Mouse (Mus musculus): ENCODE results near the gene Lamc2.
A peak's percentile ranks its signal among the peaks of the same experiment; 100 is the strongest.
"Not testable (repeated sequence)": the region's sequence is repeated elsewhere in the genome, so short reads cannot be mapped to it uniquely, and the experiment has no call there.

Gene Lamc2

DNA sequence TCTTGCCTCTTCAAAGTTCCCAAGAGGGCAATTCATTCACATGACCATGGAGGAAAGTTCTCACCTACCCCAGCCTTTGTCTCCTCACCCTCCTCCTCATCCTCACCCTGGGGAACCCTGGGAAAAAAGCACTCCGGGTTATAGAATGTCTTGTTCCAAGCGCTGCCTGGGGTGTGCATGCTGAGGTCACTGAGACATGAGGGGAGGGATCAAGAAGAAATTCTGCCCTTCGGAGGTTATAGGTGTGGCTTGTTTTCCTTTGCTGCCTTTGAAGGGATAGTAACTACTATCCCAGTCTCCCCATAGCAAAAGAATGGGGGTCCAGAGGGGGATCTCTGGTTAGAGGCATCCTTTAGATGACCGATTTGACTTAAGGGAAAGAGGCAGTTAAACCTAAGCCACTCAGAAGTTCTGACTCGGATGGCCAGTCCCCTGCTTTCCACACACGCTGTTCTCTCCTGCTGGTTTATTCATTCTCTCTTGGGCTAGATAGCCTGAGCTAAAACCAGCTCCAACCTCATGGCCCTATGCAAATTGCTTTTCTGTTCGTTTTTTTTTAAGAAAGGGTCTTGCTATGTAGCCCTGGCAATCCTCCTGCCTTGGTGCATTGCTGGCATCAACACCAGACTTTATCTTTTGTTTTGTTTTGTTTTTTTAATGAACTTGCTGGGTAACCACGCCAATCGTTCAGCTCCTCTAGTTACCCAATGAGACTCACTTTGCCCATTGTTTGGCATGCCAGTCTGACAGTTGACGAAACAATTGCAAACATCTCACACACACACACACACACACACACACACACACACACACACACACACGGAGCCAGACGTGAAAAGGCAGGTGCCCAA is 91.8 kb downstream of the Lamc2 start:
- DNase-seq: no peak

DNA sequence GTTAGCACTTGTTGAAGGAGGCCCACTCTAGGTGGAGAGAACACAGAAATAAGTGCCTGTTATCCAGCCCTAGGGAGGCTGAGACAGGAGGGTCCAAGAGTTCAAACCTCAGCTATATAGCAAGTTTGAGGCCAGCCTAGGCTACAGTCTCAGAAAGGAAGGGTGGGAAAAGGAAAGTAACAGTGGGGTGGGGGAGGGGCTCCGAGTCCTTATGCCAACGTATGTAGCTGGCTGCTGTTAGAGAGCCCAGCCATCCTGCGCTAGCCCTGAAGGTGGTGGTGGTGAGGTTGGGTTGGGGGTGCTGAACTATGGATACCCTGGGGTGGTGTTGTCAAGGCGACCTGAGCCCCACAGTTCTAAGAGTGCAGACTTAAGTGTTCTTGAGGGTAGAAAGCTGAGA is 92.7 kb downstream of the Lamc2 start:
- no peak for DNase-seq

DNA sequence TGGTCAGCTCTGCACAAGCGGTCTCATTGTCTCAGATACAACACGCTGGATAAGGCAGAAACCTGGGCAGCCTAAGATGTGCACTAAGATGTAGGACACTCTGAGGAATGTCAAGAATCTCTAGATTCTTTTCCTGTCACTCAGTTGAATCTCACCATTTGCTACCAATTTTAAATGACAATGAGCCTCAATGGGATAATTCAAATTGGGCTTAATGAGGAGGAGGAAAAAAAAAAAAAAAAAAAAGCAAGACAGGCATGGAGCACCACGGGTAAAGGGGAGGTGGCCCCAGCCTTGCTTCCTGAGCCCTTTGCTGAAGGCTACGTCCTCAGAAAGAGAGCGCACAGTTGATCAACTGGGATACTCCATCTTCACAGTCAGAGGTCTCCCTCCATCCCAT is 93.1 kb downstream of the Lamc2 start:
- DNase-seq: no peak

DNA sequence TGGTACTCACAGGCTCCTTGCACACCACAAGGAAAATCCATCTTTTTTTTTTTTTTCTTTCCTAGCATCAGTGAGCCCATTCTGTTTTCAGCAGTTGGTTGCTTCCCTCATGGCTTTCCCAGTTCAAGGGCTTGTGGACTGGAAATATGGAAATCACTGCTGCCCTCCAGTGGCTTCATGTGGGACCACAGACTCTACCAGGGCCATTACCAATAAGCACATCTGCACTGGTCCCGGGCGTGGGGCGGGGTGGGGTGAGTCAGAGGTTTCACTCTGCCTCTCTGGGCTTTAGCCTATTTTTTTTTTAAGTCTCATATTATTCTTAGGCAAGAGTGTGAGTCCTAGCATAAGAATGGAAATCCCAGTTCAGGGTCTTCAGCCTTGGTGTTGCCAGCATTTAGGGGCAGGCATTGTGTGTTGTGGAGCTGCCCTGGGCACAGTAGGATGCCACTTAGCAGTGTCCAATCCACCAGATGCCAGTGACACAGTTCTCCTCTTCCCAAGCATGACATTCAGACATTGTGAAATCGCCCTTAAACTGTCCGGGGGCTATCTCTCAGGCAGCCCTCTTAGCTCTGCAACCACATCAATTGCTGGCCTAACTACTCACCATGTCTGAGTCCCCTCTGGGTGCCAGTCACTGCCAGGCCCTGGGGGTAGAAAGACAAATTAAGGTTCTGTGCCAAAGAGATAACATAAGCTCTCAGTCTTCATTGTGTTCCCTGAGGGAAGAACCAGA is 93.8 kb downstream of the Lamc2 start:
- peak; percentile 65 for DNase-seq

DNA sequence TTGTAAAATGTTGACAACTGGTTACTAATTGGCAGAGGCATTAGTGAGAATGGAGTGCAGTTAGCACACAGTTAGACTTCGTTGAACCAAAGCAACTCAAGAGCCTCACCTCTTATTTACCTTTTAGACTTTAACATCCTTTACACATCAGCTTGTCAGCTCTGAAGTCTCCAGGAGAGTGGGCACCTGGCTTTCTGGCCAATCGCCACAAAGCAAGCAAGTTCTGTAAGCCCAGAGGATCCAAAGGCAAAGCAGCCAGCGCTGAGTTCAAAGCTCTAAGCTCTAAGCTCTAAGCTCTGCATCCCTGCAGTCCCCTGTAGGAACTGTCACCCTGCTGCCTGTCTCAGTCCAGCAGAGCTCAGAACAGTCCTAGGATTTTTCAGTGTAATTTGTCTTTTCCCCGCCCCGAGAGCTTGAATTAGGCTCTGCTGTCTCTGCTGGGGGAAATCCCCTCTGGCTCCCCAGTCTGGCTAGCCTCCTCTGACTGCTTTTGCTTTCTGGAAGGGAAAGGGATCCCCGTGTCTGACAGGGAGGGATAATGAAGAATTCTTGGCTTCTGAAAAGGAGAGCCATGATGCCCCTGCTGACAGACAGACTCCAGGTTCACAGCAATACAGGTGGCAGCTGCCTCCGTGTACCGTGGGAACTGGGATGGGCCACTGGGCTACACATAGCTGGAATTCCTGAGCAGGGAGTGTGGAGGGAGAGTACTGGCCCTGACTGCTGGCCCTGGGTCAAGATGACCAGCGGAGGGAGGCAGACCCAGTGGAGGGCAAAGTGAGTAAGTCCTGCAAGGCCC is 94.6 kb downstream of the Lamc2 start:
- no peak for DNase-seq

DNA sequence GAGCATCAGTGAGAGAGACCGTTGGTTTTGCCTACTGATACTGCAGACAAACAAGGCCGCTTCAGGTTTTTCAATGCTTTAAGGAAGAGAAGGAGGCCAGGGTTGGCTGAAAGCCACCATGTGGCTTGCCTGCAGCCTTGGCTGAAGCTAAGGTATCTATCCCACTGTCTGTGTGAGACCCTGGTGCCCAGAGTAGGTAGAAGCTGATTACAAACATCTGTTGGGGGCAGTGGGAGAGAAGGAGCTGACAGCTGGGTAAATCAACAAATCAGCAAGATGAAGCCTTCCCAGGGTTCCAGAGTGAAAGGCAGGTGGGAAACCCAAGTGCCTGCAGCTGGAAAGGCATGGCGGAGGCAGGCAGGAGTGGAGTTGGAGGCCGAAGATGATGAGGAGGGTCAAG is 95.4 kb downstream of the Lamc2 start:
- DNase-seq: no peak

DNA sequence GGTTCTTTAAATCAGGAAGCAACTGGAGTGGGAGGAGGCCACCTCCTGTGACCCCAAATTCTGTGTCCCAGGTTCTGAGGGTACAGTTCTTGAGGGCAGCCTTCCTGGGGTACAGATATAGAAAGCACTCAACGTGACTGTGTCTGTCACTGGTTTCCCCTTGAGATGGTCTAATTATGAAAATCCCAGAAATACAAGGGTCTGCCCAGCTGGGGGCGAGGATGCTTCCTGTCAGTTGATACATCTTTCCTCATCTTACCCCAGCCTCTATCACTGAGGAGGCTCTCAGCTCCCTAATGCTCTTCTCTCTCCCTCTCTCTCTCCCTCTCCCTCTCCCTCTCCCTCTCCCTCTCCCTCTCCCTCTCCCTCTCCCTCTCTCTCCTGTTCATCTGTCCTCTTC is 96.2 kb downstream of the Lamc2 start:
- DNase-seq: no peak

DNA sequence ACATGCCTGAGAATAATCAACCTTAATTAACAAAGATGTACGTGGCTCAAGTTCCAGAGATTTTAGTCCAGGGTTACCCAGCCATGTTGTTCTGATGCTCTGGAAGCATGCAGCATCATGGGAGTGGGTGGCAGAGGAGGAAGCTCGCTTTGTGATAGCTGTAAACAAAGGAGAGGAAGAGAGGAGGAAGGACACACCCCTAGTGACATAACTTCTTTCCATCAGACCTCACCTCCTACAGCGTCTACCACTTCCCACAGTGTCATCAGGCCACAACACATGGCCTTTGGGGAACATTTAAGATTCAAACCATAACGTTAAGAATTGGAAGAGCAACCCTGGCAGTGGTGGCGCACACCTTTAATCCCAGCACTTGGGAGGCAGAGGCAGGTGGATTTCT is 98.5 kb downstream of the Lamc2 start:
- no peak for DNase-seq

DNA sequence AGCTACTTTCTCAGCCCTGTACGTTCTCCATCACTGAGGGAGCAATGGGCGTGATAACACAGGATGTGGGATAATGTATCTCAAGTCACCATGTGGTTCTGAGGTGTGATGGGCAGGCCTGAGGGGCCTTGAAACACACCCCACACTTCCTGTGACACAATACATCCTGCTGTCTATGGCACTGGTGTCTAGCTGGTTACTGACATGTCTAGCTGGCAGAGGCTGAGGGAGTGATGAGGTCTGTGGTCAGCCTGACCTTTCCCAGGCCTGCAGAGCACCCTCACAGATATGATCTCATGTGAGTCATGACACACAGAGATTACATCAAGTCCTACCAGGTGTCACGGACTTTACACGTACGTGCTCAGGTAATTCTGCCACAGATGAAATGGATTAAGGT is 101.0 kb downstream of the Lamc2 start:
- DNase-seq: no peak

DNA sequence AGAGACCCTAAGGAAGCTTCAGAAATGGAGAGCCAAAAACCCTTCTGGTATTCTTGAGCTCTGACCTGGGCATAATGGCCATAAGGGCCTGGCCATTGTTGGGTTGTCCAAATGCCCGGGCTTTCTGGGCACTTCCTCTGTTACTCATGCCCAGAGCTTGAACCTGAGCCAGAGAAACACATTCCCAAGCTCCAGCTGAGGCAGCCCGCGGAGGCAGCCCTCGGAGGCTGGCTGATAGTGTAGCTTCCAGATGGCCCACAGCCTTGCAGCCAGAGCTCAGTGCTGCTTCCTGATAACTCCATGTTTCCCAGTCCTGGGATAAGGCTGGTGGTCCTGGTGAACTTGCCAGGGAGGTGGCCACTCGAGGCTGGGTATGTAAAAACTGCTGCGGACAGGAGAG is 102.1 kb downstream of the Lamc2 start:
- no peak for DNase-seq

DNA sequence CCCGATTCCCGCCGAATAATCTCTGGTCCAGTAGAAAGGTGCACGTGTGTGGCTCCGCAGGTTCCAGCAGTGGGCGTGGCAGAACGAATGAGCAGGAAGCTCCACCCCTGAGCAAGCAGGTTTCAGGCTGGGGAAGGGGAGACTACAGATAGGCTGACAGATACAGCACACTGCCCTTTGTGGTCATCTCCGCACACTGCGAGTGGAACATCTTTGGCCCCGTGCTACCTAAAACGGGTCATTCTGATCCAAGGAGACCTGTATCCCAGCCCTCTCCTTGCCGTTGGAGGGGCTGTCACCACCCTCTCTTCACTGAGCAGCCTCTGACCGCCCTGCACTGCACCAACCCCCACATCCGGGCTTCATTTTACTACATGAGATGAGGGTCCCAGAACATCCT is 103.0 kb downstream of the Lamc2 start:
- not testable (repeated sequence) for DNase-seq

DNA sequence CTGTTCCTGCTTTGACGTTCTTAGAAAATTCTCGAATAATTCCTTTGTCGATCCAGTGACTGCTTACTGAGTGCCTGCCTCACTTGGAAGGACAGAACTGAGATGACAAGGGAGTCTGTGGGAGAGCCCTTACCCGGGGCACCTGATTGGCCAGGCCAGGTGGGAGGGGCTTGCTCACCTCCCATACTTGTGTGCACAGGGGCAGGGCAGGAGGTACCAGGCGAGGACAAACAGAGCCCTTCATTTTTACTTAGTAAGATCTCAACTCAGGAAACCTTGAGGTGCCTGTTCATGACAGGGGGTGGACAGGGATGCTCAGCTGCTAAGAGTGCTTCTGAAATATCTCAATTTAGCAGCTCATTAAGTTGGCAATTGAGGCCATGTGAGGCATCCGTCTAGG is 110.3 kb downstream of the Lamc2 start:
- DNase-seq: no peak

DNA sequence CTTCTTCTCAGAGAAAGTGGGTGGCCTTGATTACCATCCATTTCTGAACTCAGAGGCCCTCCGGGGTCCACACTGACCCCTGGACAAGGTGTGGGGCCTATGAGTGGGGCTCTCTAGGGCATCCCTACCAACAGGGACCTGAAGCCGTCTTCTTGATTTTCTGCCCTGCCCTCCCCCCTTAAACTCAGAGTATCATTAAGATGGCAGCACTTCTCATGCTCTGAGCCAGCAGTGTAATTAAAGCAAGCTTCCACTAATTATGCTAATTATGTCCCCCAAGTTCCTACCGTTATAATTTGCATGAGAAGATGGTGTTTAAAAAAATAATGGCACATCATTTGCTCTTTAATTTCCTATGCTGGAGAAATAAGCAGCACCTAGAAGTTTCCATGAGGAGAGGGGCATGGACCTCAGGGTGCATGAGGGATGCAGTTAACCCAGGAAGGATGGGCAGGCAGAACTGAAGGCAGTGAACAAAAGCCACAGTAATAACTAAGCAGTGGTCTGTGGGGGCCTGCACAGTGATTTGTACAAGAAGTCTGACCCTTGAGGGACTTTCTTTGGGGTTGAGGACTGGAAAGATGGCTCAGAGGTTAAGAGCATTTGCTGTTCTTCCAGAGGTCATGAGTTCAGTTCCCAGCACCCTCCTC is 111.0 kb downstream of the Lamc2 start:
- DNase-seq: no peak

DNA sequence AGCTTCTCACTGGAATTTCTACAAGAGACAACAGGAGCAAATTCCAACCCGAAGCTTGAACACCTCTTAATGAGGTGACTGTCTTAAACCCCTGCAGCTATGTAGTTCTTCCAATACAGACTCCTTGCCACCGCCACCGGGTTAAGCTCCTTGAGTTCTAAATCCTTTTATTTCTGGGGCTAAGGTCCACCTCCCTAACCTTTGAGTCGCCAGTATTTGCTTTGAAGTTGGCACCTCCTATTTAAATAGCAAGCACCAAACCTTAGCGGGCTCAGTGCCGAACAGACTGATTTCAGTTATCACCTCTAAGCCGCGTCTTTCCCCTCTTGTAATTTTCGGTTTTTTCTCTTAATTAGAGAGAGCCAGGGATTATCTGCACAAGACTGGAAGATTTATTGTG is 112.8 kb downstream of the Lamc2 start:
- DNase-seq: no peak
